In the genomic region with DNA sequence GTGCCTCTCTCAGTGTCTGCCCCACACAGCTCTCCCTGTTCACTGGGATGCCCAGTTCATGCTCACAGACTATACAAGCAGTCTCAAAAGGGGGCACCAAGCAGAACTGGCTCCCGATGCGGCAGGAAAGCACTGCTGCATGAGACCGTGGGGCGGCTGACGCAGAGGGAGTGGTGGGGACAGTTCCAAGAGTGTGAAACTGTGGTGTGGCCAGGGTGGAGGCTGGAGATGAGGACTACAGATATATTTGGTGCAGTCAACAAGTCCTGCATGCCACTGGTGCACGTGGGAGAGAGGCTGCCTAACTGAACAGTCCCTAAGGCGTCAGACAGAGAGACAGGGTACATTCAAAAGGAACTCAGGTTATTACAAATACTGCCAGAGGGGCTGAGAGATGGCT, we compare ENCODE assay signal across 8 mouse cellular contexts. TPM values are rescaled to one million over a fixed set of nuclear protein-coding genes. Genes with fewer than 3 reads are reported as not detected.
DNase-seq lines count a peak whose midpoint lies in the region; ATAC-seq lines count a peak whose summit lies in the region.

No protein-coding gene starts in this region.

- H3K4me2 ChIP-seq in embryonic facial prominence, embryonic 13.5 days, result no peak overlapping the region
- H3K4me2 ChIP-seq in intestine, embryonic 15.5 days (replicated peaks), result 0 out of 2 replicates have a peak overlapping the region, but pooled peaks have one; percentile 4

- no peak overlapping the region for H3K27ac ChIP-seq in embryonic facial prominence, embryonic 13.5 days
- H3K27ac ChIP-seq in intestine, embryonic 15.5 days, result no peak overlapping the region

- ATAC-seq in embryonic facial prominence, embryonic 13.5 days (ENCODE audit: insufficient number of reproducible peaks, insufficient read depth, low FRiP score, low TSS enrichment, low read depth), result no peak
- ATAC-seq in intestine, embryonic 15.5 days, result peak; percentile 60; the same call in 1 of the 2 replicates
- ATAC-seq in megakaryocyte-erythroid progenitor cell, adult 5-6 weeks (replicated peaks; ENCODE audit: low FRiP score, low TSS enrichment, poor library complexity, severe bottlenecking), result peak; percentile 71
- no peak for ATAC-seq in cerebellum, adult (ENCODE audit: insufficient number of reproducible peaks, low FRiP score, low TSS enrichment)

- WGBS in embryonic facial prominence, embryonic 13.5 days, result 60% methylated on average over 7 of the region's 7 CpGs
- WGBS in intestine, embryonic 15.5 days, result 59% methylated on average over 7 of the region's 7 CpGs

- H3K36me3 ChIP-seq in embryonic facial prominence, embryonic 13.5 days, result no peaks in the 10 kb centered on the region
- no peaks in the 10 kb centered on the region for H3K36me3 ChIP-seq in intestine, embryonic 15.5 days

- DNase-seq in layer of hippocampus, adult 11-12 months (ENCODE audit: low spot score), result peak; percentile 15
- DNase-seq in layer of hippocampus, adult 18-20 months (ENCODE audit: low spot score in 2 of 2), result no peak
- DNase-seq in MN1 (ENCODE audit: low spot score), result no peak
- DNase-seq in left cerebral cortex, postnatal 4 days, result no peak

- H3K27me3 ChIP-seq in embryonic facial prominence, embryonic 13.5 days, result no peaks in the 10 kb centered on the region
- H3K27me3 ChIP-seq in intestine, embryonic 15.5 days (replicated peaks), result no peaks in the 10 kb centered on the region

- H3K9ac ChIP-seq in embryonic facial prominence, embryonic 13.5 days, result 0 out of 2 replicates have a peak overlapping the region, but pooled peaks have one; percentile 11
- no peak overlapping the region for H3K9ac ChIP-seq in intestine, embryonic 15.5 days

- intact Hi-C loops in left cerebral cortex, postnatal 4 days (cut with DNase I), result loop anchor here (5.0 kb wide), 1 partner anchor 63 kb away; no protein-coding TSS in a partner anchor

- no peaks in the 10 kb centered on the region for H3K9me3 ChIP-seq in embryonic facial prominence, embryonic 13.5 days
- no peaks in the 10 kb centered on the region for H3K9me3 ChIP-seq in intestine, embryonic 15.5 days

- H3K4me1 ChIP-seq in embryonic facial prominence, embryonic 13.5 days, result peaks cover 10% of the 10 kb centered on the region; the same call in 1 of the 2 replicates
- peaks cover 6% of the 10 kb centered on the region for H3K4me1 ChIP-seq in intestine, embryonic 15.5 days (replicated peaks)

- H3K4me3 ChIP-seq in embryonic facial prominence, embryonic 13.5 days, result no peak overlapping the region
- H3K4me3 ChIP-seq in intestine, embryonic 15.5 days (replicated peaks), result no peak overlapping the region

RNA-seq across cellular contexts. Expression of gene Phb, which starts 22.2 kb away (rescaled TPM):
- total RNA-seq in layer of hippocampus, adult 18-20 months (2021), result 100 to 1,000 TPM in 1 of 2 experiments, 10 to 100 TPM in 1; 99.0 to 102 TPM
- 209 and 218 TPM in 2 replicates for polyA plus RNA-seq in embryonic facial prominence, embryonic 13.5 days (2015; fragmentation: Nextera tagmentation; extraction: Ambion mirVana)
- 305 and 328 TPM in 2 replicates for polyA plus RNA-seq in intestine, embryonic 15.5 days (2015; fragmentation: Nextera tagmentation; extraction: Ambion mirVana)
- total RNA-seq in megakaryocyte-erythroid progenitor cell, adult 5-6 weeks (2014; fragmentation: Nextera tagmentation), result 120 and 179 TPM in 2 replicates
- 189 and 190 TPM in 2 replicates for total RNA-seq in megakaryocyte-erythroid progenitor cell, adult 5-6 weeks (2017)
- 100 to 1,000 TPM in 1 of 2 experiments, 10 to 100 TPM in 1; 96.0 to 104 TPM for total RNA-seq in left cerebral cortex, postnatal 4 days (2021)

RNA-seq across cellular contexts. Expression of gene Zfp652, which starts 23.5 kb away (rescaled TPM):
- total RNA-seq in layer of hippocampus, adult 18-20 months (2021), result 10 to 100 TPM; 45.1 to 50.3 TPM
- 24.5 and 25.3 TPM in 2 replicates for polyA plus RNA-seq in embryonic facial prominence, embryonic 13.5 days (2015; fragmentation: Nextera tagmentation; extraction: Ambion mirVana)
- polyA plus RNA-seq in intestine, embryonic 15.5 days (2015; fragmentation: Nextera tagmentation; extraction: Ambion mirVana), result 18.0 and 18.4 TPM in 2 replicates
- 43.0 and 54.5 TPM in 2 replicates for total RNA-seq in megakaryocyte-erythroid progenitor cell, adult 5-6 weeks (2014; fragmentation: Nextera tagmentation)
- total RNA-seq in megakaryocyte-erythroid progenitor cell, adult 5-6 weeks (2017), result 27.4 and 28.2 TPM in 2 replicates
- 10 to 100 TPM; 50.8 to 53.1 TPM for total RNA-seq in left cerebral cortex, postnatal 4 days (2021)

RNA-seq across cellular contexts. Expression of gene B130006D01Rik, which starts 34.4 kb away (rescaled TPM):
- total RNA-seq in layer of hippocampus, adult 18-20 months (2021), result 1 to 10 TPM; 1.4 to 1.5 TPM
- polyA plus RNA-seq in embryonic facial prominence, embryonic 13.5 days (2015; fragmentation: Nextera tagmentation; extraction: Ambion mirVana), result 2.0 and 2.8 TPM in 2 replicates
- 0.77 and 0.96 TPM in 2 replicates for polyA plus RNA-seq in intestine, embryonic 15.5 days (2015; fragmentation: Nextera tagmentation; extraction: Ambion mirVana)
- total RNA-seq in megakaryocyte-erythroid progenitor cell, adult 5-6 weeks (2014; fragmentation: Nextera tagmentation), result 7.1 and 7.5 TPM in 2 replicates
- total RNA-seq in megakaryocyte-erythroid progenitor cell, adult 5-6 weeks (2017), result 1.5 TPM in 1 of 2 replicates, not detected in the other
- 1 to 10 TPM; 1.8 to 2.2 TPM for total RNA-seq in left cerebral cortex, postnatal 4 days (2021)

Comparison
In these comparisons a context has a peak if more than half of its experiments do, and no peak if none do; other contexts are left out.
1. ATAC-seq: peak in intestine, embryonic 15.5 days (single experiment) and megakaryocyte-erythroid progenitor cell, adult 5-6 weeks (single experiment); none in embryonic facial prominence, embryonic 13.5 days (single experiment) and cerebellum, adult (single experiment).